Mouse (Mus musculus): Measurements from ENCODE around the gene Fau.
A peak's percentile ranks its signal among the peaks of the same experiment; 100 is the strongest.

The Fau gene

GRCm38 (mm10) chr19:6046294-6047153 is 11.1 kb upstream of the Fau start, which contains the start of gene Syvn1:
TSS of gene Syvn1 (plus strand) at chr19:6046576.
- DNase-seq, result peak; percentile 93

GRCm38 (mm10) chr19:6047154-6047898 is 10.3 kb upstream of the Fau start:
- peak in 1 of 2 experiments; percentile 31 for DNase-seq

- peak in 1 of 2 experiments; percentile 21 for DNase-seq
Measured at GRCm38 (mm10) chr19:6047899-6048166, 9.8 kb upstream of the Fau start.

- no peak for DNase-seq
Measured at GRCm38 (mm10) chr19:6048681-6049410, 8.8 kb upstream of the Fau start.

- peak in 1 of 2 experiments; percentile 3 for DNase-seq
Measured at GRCm38 (mm10) chr19:6052516-6052915, 5.1 kb upstream of the Fau start.

GRCm38 (mm10) chr19:6054296-6054695 is 3.3 kb upstream of the Fau start:
- DNase-seq, result no peak

- DNase-seq, result peak; percentile 21 to 25
Measured at GRCm38 (mm10) chr19:6056696-6057095, 948 bp upstream of the Fau start.

GRCm38 (mm10) chr19:6058513-6058912 is 869 bp downstream of the Fau start:
- no peak for DNase-seq

- DNase-seq, result peak in 1 of 2 experiments; percentile 7
Measured at GRCm38 (mm10) chr19:6058966-6059365, 1.3 kb downstream of the Fau start.

- DNase-seq, result peak; percentile 88 to 91
Measured at GRCm38 (mm10) chr19:6061021-6061533, 3.4 kb downstream of the Fau start, which contains the start of gene Znhit2. TSS of gene Znhit2 (plus strand) at chr19:6061192.

- DNase-seq, result peak; percentile 30 to 53
Measured at GRCm38 (mm10) chr19:6061641-6062302, 4.1 kb downstream of the Fau start.

- no peak for DNase-seq
Measured at GRCm38 (mm10) chr19:6062418-6062817, 4.8 kb downstream of the Fau start.

GRCm38 (mm10) chr19:6063081-6063480 is 5.4 kb downstream of the Fau start:
- no peak for DNase-seq

GRCm38 (mm10) chr19:6066571-6066970 is 8.9 kb downstream of the Fau start:
- DNase-seq, result no peak

- DNase-seq, result peak; percentile 91 to 93
Measured at GRCm38 (mm10) chr19:6067011-6067723, 9.5 kb downstream of the Fau start.

GRCm38 (mm10) chr19:6067724-6068415 is 10.2 kb downstream of the Fau start, which contains the start of gene Tm7sf2:
TSS of gene Tm7sf2 (minus strand) at chr19:6068373.
- DNase-seq, result peak; percentile 85 to 88

- DNase-seq, result no peak
Measured at GRCm38 (mm10) chr19:6068951-6069350, 11.3 kb downstream of the Fau start.

GRCm38 (mm10) chr19:6069851-6070250 is 12.2 kb downstream of the Fau start:
- DNase-seq, result no peak

GRCm38 (mm10) chr19:6070571-6071250 is 13.1 kb downstream of the Fau start:
- DNase-seq, result no peak

- no peak for DNase-seq
Measured at GRCm38 (mm10) chr19:6071261-6071660, 13.6 kb downstream of the Fau start.
